Mouse (Mus musculus) heart, embryonic 16.5 days (tissue): Measurements from ENCODE around the gene Itga10. TPM values are rescaled to one million over a fixed set of nuclear protein-coding genes. Genes with fewer than 3 reads are reported as not detected.

Experiments
- ATAC-seq: fragments of 200-750 bp; cut with Nextera tagmentation; replicated peaks from 2 replicates; pipeline ENCODE4 v1.8.0; 2017; ENCODE audit warnings: moderate number of reproducible peaks; ENCODE audit not compliant: insufficient read depth, low FRiP score; ENCODE audit errors: extremely low read depth
- H3K27ac ChIP-seq: fragments of 300-500 bp; sonication (generic); 2 replicates; pipeline ENCODE4 v1.5.1; 2014; ENCODE audit warnings: mild to moderate bottlenecking, low read length, control low read depth, moderate library complexity
- H3K27me3 ChIP-seq: fragments of 300-500 bp; sonication (generic); 2 replicates; pipeline ENCODE4 v1.6.1; 2014; ENCODE audit warnings: low read length, mixed read lengths; ENCODE audit not compliant: control insufficient read depth, insufficient read depth
- H3K36me3 ChIP-seq: fragments of 300-500 bp; sonication (generic); 2 replicates; pipeline ENCODE4 v1.6.1; 2014; ENCODE audit not compliant: control insufficient read depth, insufficient read depth
- H3K4me1 ChIP-seq: fragments of 300-500 bp; sonication (generic); 2 replicates; pipeline ENCODE4 v1.6.1; 2014; ENCODE audit warnings: low read length, mixed read lengths; ENCODE audit not compliant: control insufficient read depth, insufficient read depth
- H3K4me2 ChIP-seq: fragments of 300-500 bp; sonication (generic); 2 replicates; pipeline ENCODE4 v1.6.1; 2014; ENCODE audit warnings: low read depth, mild to moderate bottlenecking, control low read depth, low read length
- H3K4me3 ChIP-seq: fragments of 300-500 bp; sonication (generic); 2 replicates; pipeline ENCODE4 v1.5.1; 2014; ENCODE audit warnings: mild to moderate bottlenecking, control low read depth, low read length
- H3K9ac ChIP-seq: fragments of 300-500 bp; sonication (generic); 2 replicates; pipeline ENCODE4 v1.6.1; 2014; ENCODE audit warnings: low read length, control low read depth
- H3K9me3 ChIP-seq: fragments of 300-500 bp; sonication (generic); replicated peaks from 2 replicates; pipeline ENCODE4 v1.6.1; 2016; ENCODE audit warnings: low read length; ENCODE audit not compliant: control insufficient read depth
- WGBS: fragments of 180-500 bp; shearing (Covaris S2); extraction: QIAGEN DNeasy Blood & Tissue Kit; methylation state at CpG from one replicate; pipeline ENCODE4 v1.1.7; 2014; 5-methylcytosine and 5-hydroxymethylcytosine counted together
- polyA plus RNA-seq: library from polyadenylated mRNA; unstranded; fragments of >200 nt; fragmentation: Nextera tagmentation; extraction: Ambion mirVana; gene quantifications from 2 replicates; pipeline ENCODE4 v1.2.1, GENCODE M21; 2015

Itga10 gene
- polyA plus RNA-seq, 1 experiment from 2014 or later = 0.83 TPM

DNA sequence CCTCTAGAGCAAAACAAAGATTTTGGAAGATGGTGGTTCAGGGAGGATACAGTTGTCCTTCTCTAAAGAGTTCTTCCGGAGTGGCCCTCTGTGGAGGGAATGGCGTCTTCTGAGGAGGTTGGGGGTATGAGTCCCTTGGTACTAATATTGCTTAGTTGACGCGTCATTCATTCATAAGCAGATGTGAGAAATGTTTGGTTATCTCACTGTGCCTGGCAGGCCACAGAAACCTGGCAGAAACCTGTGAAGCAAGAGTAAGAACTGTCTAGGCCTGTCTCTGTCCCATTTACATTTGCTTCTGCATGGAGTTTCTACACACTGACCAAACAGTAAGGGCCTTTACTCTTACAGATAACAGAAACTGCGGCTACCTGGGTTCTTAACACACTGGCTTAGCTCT, 26.1 kb downstream of the Itga10 start:
- no peak for ATAC-seq
- 91% methylated on average over 5 of the region's 5 CpGs for WGBS

DNA sequence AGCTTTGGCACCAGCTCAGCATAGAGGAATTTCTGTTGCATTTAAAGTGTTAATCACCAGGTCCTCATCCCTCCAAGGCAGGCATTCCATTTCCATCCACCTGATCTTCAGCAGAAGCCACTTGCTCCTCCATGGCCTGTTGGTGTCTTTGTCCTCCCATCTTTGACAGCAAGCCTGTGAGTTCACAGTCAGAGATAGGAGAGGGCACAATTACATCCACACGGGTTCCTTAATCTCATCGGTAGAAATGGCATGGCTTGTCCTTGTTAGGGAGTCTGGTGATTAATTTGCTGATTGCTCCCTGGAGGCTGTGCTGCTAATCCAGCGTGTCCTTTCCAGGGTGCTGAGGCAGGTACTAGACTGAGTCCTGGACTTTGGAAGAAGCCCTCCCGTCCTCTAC, 28.1 kb downstream of the Itga10 start:
- 64% methylated on average over 4 of the region's 4 CpGs for WGBS
- peaks cover 4% of the 10 kb centered on the region for H3K4me1 ChIP-seq

More for the DNA sequence above, 26.1 kb downstream of the Itga10 start:
- no peaks in the 10 kb centered on the region for H3K27me3 ChIP-seq
- H3K4me1 ChIP-seq = peaks cover 4% of the 10 kb centered on the region
- H3K36me3 ChIP-seq = no peaks in the 10 kb centered on the region
- no peak overlapping the region for H3K9ac ChIP-seq
- no peak overlapping the region for H3K4me2 ChIP-seq
- H3K4me3 ChIP-seq = no peak overlapping the region
- no peak overlapping the region for H3K27ac ChIP-seq
- H3K9me3 ChIP-seq = no peaks in the 10 kb centered on the region

DNA sequence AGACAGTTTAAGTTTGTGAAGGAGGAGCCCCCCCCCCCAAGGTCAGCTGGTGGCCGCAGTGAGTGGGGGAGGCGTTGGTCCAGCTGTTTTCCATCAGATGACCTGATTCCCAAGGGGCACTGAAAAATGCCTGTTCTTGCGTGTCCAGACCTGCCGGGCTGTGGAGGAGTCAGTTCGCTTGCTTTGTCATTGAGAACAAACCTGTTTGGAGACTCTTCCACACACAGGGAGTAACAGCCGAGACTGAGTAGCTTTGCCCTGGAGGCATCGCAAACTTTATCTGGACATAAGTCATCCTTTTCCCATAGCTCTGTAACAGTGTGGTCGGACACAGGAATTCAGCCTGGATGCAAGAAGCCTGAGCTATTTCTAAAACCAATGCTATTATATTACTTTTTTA, 29.1 kb downstream of the Itga10 start:
- ATAC-seq = no peak
- WGBS = 62% methylated on average over 8 of the region's 8 CpGs
- Histone ChIP-seq H3K4me3 (no peak overlapping the region), H3K36me3 (no peaks in the 10 kb centered on the region), H3K4me2 (no peak overlapping the region), H3K27ac (no peak overlapping the region), H3K4me1 (peaks cover 4% of the 10 kb centered on the region), H3K27me3 (0 out of 2 replicates have a peak, but pooled peaks cover 5% of the 10 kb centered on the region), H3K9me3 (no peaks in the 10 kb centered on the region), H3K9ac (no peak overlapping the region)

More for the DNA sequence above, 28.1 kb downstream of the Itga10 start:
- Histone ChIP-seq H3K9me3 (no peaks in the 10 kb centered on the region), H3K27ac (no peak overlapping the region), H3K4me3 (no peak overlapping the region), H3K9ac (no peak overlapping the region), H3K4me2 (no peak overlapping the region), H3K36me3 (no peaks in the 10 kb centered on the region), H3K27me3 (0 out of 2 replicates have a peak, but pooled peaks cover 5% of the 10 kb centered on the region)
- ATAC-seq = no peak

DNA sequence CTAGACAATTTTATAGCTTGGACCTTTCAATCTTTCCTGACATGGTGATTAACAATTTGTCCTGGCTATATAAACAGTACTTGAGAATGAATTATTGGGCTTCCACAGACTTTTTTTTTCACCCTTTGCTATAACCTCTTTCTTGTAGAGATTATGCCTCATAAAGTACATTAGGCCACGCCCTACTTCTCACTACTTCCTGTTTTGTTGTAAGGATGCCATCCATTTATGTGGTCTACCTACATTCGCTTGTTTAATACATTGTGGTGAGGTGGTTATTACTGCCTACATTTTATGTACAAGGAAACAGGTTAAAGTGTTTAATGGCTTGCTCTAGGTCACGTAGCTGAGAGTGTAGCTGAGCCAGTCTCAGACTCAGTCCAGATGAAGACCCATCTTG, 29.8 kb downstream of the Itga10 start:
- H3K4me2 ChIP-seq = no peak overlapping the region
- no peak overlapping the region for H3K9ac ChIP-seq
- no peaks in the 10 kb centered on the region for H3K9me3 ChIP-seq
- H3K4me3 ChIP-seq = no peak overlapping the region
- peaks cover 4% of the 10 kb centered on the region for H3K4me1 ChIP-seq
- no peak for ATAC-seq
- no peaks in the 10 kb centered on the region for H3K36me3 ChIP-seq
- no peak overlapping the region for H3K27ac ChIP-seq
- 0 out of 2 replicates have a peak, but pooled peaks cover 5% of the 10 kb centered on the region for H3K27me3 ChIP-seq
- WGBS = 83% methylated on average over 3 of the region's 3 CpGs

DNA sequence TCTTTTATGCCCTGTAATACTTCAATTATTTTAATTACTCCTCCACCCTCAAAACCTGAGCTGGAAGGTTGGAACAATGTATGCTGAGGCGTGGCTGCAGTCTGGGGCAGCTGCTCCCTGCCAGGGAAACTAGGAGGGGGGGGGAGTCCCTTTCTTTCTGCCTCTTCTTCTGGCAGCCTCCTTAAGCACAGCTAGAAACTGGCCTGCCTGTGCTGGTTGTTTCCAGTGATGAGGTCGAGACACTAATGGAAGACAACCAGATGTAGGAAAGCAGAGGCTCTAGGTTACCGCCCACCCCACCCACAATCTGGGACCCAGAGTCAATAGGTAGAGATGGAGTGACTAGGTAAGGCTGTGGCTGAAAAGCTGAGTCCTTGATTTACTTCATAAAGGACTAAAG, 30.3 kb downstream of the Itga10 start:
- 64% methylated on average over 3 of the region's 3 CpGs for WGBS

DNA sequence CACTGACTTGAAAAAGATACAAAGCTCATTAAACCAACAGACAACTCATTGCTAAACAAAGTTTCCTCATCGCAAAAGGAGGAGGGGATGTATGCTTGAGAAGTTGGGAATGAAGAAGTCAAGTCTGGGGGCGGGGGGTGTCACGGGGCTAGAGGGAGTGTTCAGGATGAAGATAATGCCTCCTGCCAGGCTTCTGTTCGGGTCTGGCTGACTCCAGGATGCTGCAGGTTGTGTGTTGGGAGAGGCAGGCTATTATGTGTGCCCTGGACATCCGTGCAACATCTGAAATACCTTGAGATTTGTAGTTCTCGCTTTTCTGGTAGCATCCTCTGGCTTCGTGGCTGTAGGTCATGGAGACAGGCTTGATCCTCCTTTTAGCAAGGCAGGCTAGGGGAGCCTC, 33.1 kb downstream of the Itga10 start:
- Histone ChIP-seq H3K4me2 (no peak overlapping the region), H3K27me3 (peaks cover 5% of the 10 kb centered on the region; the same call in 1 of the 2 replicates), H3K36me3 (no peaks in the 10 kb centered on the region), H3K9me3 (no peaks in the 10 kb centered on the region), H3K27ac (no peak overlapping the region), H3K9ac (no peak overlapping the region), H3K4me3 (no peak overlapping the region), H3K4me1 (no peaks in the 10 kb centered on the region)
- WGBS = 56% methylated on average over 7 of the region's 7 CpGs
- no peak for ATAC-seq

More for the DNA sequence above, 30.3 kb downstream of the Itga10 start:
- no peak overlapping the region for H3K4me2 ChIP-seq
- H3K36me3 ChIP-seq = no peaks in the 10 kb centered on the region
- H3K9ac ChIP-seq = no peak overlapping the region
- 0 out of 2 replicates have a peak, but pooled peaks cover 5% of the 10 kb centered on the region for H3K27me3 ChIP-seq
- H3K4me1 ChIP-seq = peaks cover under 1% of the 10 kb centered on the region; the same call in 1 of the 2 replicates
- no peaks in the 10 kb centered on the region for H3K9me3 ChIP-seq
- no peak overlapping the region for H3K4me3 ChIP-seq
- no peak overlapping the region for H3K27ac ChIP-seq
- ATAC-seq = no peak

DNA sequence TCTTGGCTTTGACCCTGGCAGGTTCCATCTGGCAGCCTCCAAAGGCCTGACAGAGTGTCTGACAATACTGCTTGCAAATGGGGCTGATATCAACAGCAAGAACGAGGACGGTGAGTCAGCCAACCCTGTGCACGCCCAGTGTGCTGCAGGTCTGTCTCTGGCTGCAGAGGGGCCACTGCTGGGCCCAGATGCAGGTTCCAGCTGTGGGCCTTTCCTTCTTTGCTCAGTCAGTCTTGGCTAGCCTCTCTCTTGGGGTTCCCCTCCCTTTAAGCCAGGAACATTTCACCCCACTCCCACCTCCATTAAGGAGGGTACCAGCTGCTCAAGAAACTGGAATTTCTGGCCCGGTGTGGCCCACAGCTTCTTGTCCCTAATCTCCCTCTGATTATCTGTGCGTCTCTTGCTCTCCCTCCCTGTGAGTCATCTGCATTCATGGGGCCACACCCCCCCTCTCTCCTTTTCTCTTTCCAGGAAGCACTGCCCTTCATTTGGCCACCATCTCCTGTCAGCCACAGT, 33.8 kb downstream of the Itga10 start:
- Histone ChIP-seq H3K4me3 (no peak overlapping the region), H3K9me3 (no peaks in the 10 kb centered on the region), H3K4me2 (no peak overlapping the region), H3K4me1 (no peaks in the 10 kb centered on the region), H3K27ac (no peak overlapping the region), H3K36me3 (no peaks in the 10 kb centered on the region), H3K27me3 (peaks cover 11% of the 10 kb centered on the region; the same call in 1 of the 2 replicates), H3K9ac (no peak overlapping the region)
- ATAC-seq = no peak
- WGBS = 21% methylated on average over 5 of the region's 5 CpGs

DNA sequence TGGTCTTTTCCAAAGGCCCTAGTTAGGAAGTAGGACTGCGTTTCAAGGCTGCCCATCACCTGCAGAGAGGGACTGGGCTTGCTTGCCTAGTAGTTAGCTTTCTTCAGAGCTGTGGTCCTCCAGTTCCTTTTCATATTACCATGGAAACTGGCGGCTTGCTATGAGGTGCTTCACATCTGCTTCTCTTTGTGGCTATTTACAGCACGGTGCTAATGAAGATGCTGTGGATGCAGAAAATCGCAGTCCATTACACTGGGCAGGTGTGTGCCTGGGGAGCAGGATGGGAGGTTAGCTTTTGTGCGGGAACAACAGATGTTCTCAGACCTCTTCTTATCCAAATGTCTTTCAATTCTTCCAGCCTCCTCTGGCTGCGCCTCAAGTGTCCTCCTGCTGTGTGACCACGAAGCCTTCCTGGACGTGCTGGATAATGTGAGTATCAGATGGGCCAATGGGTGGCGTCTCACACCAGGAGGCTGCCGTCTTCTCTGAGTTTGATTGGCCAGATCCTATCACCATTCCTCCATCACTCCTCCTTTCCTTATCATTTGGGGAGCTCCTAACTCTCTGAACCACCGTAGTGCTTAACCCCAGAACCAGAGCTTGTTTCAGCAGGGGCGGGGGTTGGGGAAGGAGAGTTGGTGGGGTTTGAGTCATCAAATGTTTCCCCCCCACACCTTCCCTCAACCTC, 35.0 kb downstream of the Itga10 start:
- H3K27ac ChIP-seq = no peak overlapping the region
- no peak for ATAC-seq
- peaks cover 14% of the 10 kb centered on the region; the same call in 1 of the 2 replicates for H3K27me3 ChIP-seq
- 27% methylated on average over 12 of the region's 12 CpGs for WGBS
- no peaks in the 10 kb centered on the region for H3K9me3 ChIP-seq
- no peaks in the 10 kb centered on the region for H3K36me3 ChIP-seq
- H3K4me1 ChIP-seq = peaks cover 6% of the 10 kb centered on the region; the same call in 1 of the 2 replicates
- H3K4me3 ChIP-seq = no peak overlapping the region
- no peak overlapping the region for H3K9ac ChIP-seq
- H3K4me2 ChIP-seq = no peak overlapping the region

DNA sequence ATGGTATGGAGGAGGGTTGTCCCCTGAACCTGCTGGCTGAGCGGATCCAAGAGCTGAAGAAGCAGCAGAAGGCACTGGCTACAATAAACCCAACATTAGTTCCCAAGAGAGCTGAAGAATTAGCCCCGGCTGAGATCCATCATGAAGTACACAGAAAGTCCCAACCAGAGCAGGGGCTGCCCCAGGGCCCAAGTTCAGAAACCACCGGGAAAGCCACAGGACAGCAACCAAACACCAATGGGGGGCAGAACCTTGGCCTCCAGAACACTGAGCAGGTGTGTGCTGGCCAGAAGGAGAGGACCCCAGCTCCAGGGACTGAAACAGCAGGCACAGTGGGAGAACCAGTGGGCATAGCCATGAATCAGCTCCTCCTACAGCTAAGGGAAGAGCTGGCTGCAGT, 38.1 kb downstream of the Itga10 start:
- H3K36me3 ChIP-seq = no peaks in the 10 kb centered on the region
- WGBS = 84% methylated on average over 3 of the region's 3 CpGs
- H3K27me3 ChIP-seq = peaks cover 12% of the 10 kb centered on the region; the same call in 1 of the 2 replicates
- H3K4me3 ChIP-seq = no peak overlapping the region
- no peaks in the 10 kb centered on the region for H3K9me3 ChIP-seq
- H3K4me2 ChIP-seq = no peak overlapping the region
- ATAC-seq = no peak
- H3K4me1 ChIP-seq = peaks cover 6% of the 10 kb centered on the region; the same call in 1 of the 2 replicates
- H3K27ac ChIP-seq = no peak overlapping the region
- no peak overlapping the region for H3K9ac ChIP-seq
